Mouse (Mus musculus) embryonic facial prominence, embryonic 11.5 days (tissue): ENCODE measurements around the gene Ptk6. TPM values are rescaled to one million over a fixed set of nuclear protein-coding genes. Genes with fewer than 3 reads are reported as not detected.

Source experiments
- ATAC-seq: fragments of 200-750 bp; cut with Nextera tagmentation; replicated peaks from 2 replicates; pipeline ENCODE4 v1.8.0; 2017; ENCODE audit warnings: low read depth; ENCODE audit not compliant: insufficient number of reproducible peaks, low FRiP score, low TSS enrichment
- DNase-seq: peaks from one replicate; pipeline ENCODE4 v3.0.0-alpha.2; 2015; ENCODE audit warnings: low spot score
- H3K27ac ChIP-seq: fragments of 300-500 bp; sonication (generic); replicated peaks from 2 replicates; pipeline ENCODE4 v1.5.1; 2014; ENCODE audit warnings: mild to moderate bottlenecking, low read depth, low read length, control low read depth
- H3K27me3 ChIP-seq: fragments of 300-500 bp; sonication (generic); 2 replicates; pipeline ENCODE4 v1.6.1; 2014; ENCODE audit warnings: mild to moderate bottlenecking, low read length, moderate library complexity, mixed read lengths; ENCODE audit not compliant: control insufficient read depth, insufficient read depth
- H3K36me3 ChIP-seq: fragments of 300-500 bp; sonication (generic); replicated peaks from 2 replicates; pipeline ENCODE4 v1.6.1; 2014; ENCODE audit warnings: low read depth, mild to moderate bottlenecking, low read length, moderate library complexity, mixed read lengths; ENCODE audit not compliant: control insufficient read depth, insufficient read depth
- H3K4me1 ChIP-seq: fragments of 300-500 bp; sonication (generic); 2 replicates; pipeline ENCODE4 v1.6.1; 2014; ENCODE audit warnings: low read length, mixed read lengths; ENCODE audit not compliant: control insufficient read depth, insufficient read depth
- H3K4me2 ChIP-seq: fragments of 300-500 bp; sonication (generic); 2 replicates; pipeline ENCODE4 v1.6.1; 2014; ENCODE audit warnings: low read depth, mild to moderate bottlenecking, control low read depth, low read length, moderate library complexity
- H3K4me3 ChIP-seq: fragments of 300-500 bp; sonication (generic); 2 replicates; pipeline ENCODE4 v1.5.1; 2014; ENCODE audit warnings: low read depth, low read length, control low read depth
- H3K9ac ChIP-seq: fragments of 300-500 bp; sonication (generic); replicated peaks from 2 replicates; pipeline ENCODE4 v1.6.1; 2014; ENCODE audit warnings: mild to moderate bottlenecking, control low read depth, low read length
- H3K9me3 ChIP-seq: fragments of 300-500 bp; sonication (generic); replicated peaks from 2 replicates; pipeline ENCODE4 v1.6.1; 2016; ENCODE audit warnings: mild to moderate bottlenecking, low read length, inconsistent platforms, mixed read lengths; ENCODE audit not compliant: control insufficient read depth
- WGBS: fragments of 180-500 bp; shearing (Covaris S2); extraction: QIAGEN DNeasy Blood & Tissue Kit; methylation state at CpG from one replicate; pipeline ENCODE4 v1.1.7; 2014; 5-methylcytosine and 5-hydroxymethylcytosine counted together
- polyA plus RNA-seq: library from polyadenylated mRNA; unstranded; fragments of >200 nt; fragmentation: Nextera tagmentation; extraction: Ambion mirVana; gene quantifications from 2 replicates; pipeline ENCODE4 v1.2.1, GENCODE M21; 2014

Gene Ptk6
- polyA plus RNA-seq, 1 experiment from 2014 or later: not detected

DNA sequence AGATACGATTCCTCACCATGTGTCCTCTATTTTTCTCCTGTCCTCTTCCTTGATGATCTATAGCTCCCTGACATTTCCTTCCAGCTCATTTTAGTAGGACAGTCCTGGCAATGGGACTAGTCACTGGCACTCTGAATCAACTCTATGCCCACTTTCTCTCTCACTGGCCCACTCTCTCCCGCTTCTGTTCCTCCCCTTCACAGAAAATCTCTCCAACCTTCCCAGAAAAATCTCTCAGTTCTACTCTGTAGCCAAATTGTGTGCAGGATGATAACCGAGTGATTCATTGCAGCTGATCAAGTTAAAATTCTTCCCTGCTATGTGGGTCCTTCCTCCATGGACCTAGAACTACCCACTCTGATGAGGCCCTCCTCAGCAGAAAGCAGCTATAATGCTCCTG is 27.9 kb downstream of the Ptk6 start:
- Histone ChIP-seq H3K9me3 (no peaks in the 10 kb centered on the region), H3K4me3 (no peak overlapping the region), H3K27ac (no peak overlapping the region), H3K9ac (no peak overlapping the region), H3K4me2 (no peak overlapping the region), H3K27me3 (no peaks in the 10 kb centered on the region), H3K36me3 (no peaks in the 10 kb centered on the region), H3K4me1 (no peaks in the 10 kb centered on the region)
- 90% methylated on average over 3 of the region's 3 CpGs for WGBS
- DNase-seq (no peak), ATAC-seq (no peak)

DNA sequence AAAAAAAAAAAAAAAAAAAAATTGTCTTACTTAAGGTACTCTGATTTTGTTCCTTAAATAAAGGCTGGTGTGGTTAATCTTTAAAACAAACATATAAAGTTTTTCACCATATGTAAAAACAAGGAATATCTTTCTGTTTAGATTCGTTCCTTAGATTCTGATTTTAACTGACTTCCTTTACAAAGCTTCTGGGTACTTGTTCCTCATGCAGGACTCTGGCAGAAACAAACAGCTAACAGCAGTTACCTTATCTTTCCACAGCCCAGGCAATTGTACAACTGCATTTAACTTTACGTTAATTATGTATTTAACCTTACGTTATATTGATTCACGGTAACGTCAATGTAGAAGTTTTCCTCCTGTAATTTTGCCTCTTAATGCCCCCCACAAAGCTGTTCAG is 36.1 kb downstream of the Ptk6 start:
- Histone ChIP-seq H3K9ac (no peak overlapping the region), H3K4me2 (no peak overlapping the region), H3K36me3 (no peaks in the 10 kb centered on the region), H3K27ac (no peak overlapping the region), H3K27me3 (no peaks in the 10 kb centered on the region), H3K9me3 (no peaks in the 10 kb centered on the region), H3K4me3 (no peak overlapping the region), H3K4me1 (no peaks in the 10 kb centered on the region)
- ATAC-seq (no peak), DNase-seq (no peak)
- WGBS: 76% methylated on average over 5 of the region's 5 CpGs

DNA sequence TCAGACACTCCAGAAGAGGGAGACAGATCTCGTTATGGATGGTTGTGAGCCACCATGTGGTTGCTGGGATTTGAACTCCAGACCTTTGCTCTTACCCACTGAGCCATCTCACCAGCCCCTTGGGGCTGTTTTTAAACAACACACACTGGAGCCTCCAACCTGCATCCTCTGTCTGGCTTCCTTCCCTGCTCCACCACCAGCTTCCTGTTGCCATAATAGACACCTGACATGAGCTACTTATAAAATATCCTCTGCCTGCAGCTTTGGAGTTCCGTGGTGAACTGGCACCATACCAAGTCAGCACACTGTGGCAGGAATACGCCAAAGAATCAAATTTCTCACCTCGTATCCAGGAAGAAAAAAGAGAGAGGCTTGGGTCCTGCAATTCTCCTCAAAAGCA is 41.8 kb downstream of the Ptk6 start:
- H3K27me3 ChIP-seq: peaks cover 25% of the 10 kb centered on the region
- no peak overlapping the region for H3K9ac ChIP-seq
- H3K9me3 ChIP-seq: no peaks in the 10 kb centered on the region
- no peak overlapping the region for H3K27ac ChIP-seq
- WGBS: 72% methylated on average over 4 of the region's 4 CpGs
- peaks cover 2% of the 10 kb centered on the region; the same call in 1 of the 2 replicates for H3K4me1 ChIP-seq
- no peaks in the 10 kb centered on the region for H3K36me3 ChIP-seq
- DNase-seq (no peak), ATAC-seq (no peak)
- no peak overlapping the region for H3K4me2 ChIP-seq
- H3K4me3 ChIP-seq: no peak overlapping the region

DNA sequence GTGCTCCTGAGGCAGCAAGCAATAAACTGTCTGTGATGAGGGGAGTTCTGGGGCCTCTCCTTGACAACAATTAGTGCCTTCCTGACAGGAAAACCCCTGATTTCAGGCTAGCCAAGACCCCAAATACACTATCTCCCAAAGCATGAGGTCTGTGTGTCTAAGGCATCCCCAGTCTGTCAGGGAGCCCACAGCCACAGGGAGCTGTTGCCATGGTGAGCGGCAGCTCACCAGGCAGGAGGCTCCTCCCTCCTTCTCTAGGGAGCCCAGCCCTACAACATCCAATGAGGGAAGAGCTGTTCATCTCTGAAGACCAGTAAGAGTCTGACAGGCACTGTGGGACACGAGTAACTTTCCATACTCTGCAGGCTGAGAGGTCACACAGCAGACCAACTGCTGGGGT is 42.8 kb downstream of the Ptk6 start:
- Histone ChIP-seq H3K4me1 (peaks cover 2% of the 10 kb centered on the region; the same call in 1 of the 2 replicates), H3K9ac (no peak overlapping the region), H3K4me3 (no peak overlapping the region), H3K4me2 (no peak overlapping the region), H3K36me3 (no peaks in the 10 kb centered on the region), H3K9me3 (no peaks in the 10 kb centered on the region), H3K27me3 (peaks cover 36% of the 10 kb centered on the region), H3K27ac (no peak overlapping the region)
- peak; percentile 82 for ATAC-seq
- DNase-seq: peak; percentile 35
- WGBS: 0% methylated on average over 2 of the region's 2 CpGs

DNA sequence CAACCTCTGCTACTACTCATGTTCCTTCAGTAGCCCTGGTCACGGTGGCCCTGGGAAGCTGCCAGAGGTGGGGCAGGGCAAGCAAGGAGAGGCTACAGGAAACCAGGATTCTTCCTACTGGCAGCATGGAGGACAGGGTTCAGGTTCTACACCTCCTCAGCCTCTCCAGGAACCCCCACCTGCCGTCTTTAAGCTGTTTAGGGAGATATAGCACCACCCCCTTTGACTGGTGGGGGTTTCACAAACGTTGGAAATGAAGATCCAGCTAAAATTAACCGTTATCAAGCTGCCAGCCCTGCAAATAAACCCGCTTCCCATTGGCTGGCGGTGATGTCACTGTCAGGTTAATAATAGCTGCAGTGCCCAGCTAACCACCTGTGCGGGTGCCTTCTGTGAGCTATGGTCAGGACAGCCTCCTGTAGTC is 43.5 kb downstream of the Ptk6 start:
- 54% methylated on average over 7 of the region's 7 CpGs for WGBS
- no peak overlapping the region for H3K27ac ChIP-seq

DNA sequence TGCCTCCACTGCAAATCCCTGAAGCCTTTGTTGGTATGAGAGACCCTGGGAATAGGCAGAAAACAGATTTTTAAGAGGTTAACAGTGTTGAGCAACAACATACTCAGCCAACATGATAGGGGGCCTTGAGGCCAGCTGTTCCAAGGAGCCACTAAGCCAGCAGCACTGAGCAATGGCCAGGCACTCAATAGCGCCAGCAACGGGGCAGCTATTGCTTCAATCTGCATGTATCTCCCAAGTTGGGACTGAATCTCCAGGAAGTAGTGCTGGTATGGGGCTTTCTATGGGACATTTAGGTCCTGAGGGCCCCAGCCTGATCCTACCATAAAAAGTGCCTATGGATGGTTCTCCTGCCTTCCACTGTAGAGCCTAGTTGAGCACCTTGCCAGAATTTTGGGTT is 44.1 kb downstream of the Ptk6 start:
- H3K4me3 ChIP-seq: no peak overlapping the region
- DNase-seq (no peak), ATAC-seq (no peak)
- H3K27me3 ChIP-seq: peaks cover 36% of the 10 kb centered on the region
- H3K9me3 ChIP-seq: no peaks in the 10 kb centered on the region
- no peak overlapping the region for H3K9ac ChIP-seq
- H3K4me1 ChIP-seq: peaks cover 2% of the 10 kb centered on the region; the same call in 1 of the 2 replicates
- H3K27ac ChIP-seq: no peak overlapping the region
- H3K36me3 ChIP-seq: no peaks in the 10 kb centered on the region
- no peak overlapping the region for H3K4me2 ChIP-seq
- 74% methylated on average over 2 of the region's 2 CpGs for WGBS

More for the DNA sequence above, 43.5 kb downstream of the Ptk6 start:
- ATAC-seq (no peak), DNase-seq (no peak)
- Histone ChIP-seq H3K4me1 (peaks cover 2% of the 10 kb centered on the region; the same call in 1 of the 2 replicates), H3K9me3 (no peaks in the 10 kb centered on the region), H3K4me2 (no peak overlapping the region), H3K4me3 (no peak overlapping the region), H3K9ac (no peak overlapping the region), H3K36me3 (no peaks in the 10 kb centered on the region), H3K27me3 (peaks cover 36% of the 10 kb centered on the region)

DNA sequence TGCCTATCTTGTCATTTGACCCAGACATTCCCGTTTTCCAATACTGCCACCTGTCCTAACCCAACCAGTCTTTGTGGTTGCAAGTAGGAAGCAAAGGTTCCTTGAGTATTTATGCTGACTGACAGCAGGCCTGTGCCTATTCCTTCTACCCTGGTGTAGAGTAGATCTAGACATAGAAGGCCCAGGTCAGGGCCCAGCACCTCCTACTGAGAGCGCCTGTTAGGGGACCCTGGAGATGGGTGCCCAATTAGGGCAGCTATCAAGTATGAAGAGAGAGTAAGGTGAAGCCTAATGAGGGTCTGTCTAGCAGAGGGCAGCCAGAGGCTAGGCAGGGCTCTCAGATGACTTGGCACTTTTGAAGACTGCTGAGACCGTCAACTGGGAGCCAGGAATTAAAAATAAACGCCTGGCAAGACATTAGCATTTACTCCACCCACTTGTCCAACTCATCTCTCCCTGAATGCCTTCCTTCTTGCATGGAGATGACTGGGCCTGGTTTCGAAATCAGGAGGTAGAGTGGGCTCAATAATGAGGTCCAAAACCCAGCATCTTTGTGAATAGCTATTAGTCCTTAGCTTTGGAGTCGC is 44.8 kb downstream of the Ptk6 start:
- WGBS: 76% methylated on average over 6 of the region's 6 CpGs
- no peaks in the 10 kb centered on the region for H3K9me3 ChIP-seq
- ATAC-seq (no peak), DNase-seq (no peak)
- peaks cover 2% of the 10 kb centered on the region; the same call in 1 of the 2 replicates for H3K4me1 ChIP-seq
- H3K4me3 ChIP-seq: no peak overlapping the region
- H3K4me2 ChIP-seq: no peak overlapping the region
- peaks cover 36% of the 10 kb centered on the region for H3K27me3 ChIP-seq
- no peak overlapping the region for H3K27ac ChIP-seq
- H3K36me3 ChIP-seq: no peaks in the 10 kb centered on the region
- H3K9ac ChIP-seq: no peak overlapping the region

DNA sequence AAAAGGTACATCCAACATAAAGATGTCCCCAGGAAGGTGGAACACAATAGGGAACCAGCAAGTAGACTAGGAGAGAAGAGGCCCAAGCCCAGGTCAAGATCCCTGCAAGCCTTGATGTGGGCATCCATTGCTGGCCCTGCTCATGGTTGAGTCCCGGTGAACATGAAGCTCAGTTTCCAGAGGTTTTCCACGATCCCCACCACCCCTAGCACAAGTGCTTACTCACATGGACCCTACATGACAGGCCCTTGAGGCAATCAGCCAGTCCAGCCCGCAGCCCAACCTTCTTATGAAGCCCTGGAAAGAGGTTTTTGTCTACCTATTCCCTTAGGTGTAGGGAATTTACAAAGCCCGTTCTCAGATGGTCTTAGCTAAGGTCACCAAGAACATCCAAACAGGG is 45.4 kb downstream of the Ptk6 start:
- DNase-seq (no peak), ATAC-seq (no peak)
- no peak overlapping the region for H3K4me2 ChIP-seq
- 78% methylated on average over 4 of the region's 4 CpGs for WGBS
- H3K4me3 ChIP-seq: no peak overlapping the region; the same call in 1 of the 2 replicates
- H3K27me3 ChIP-seq: peaks cover 36% of the 10 kb centered on the region
- no peak overlapping the region for H3K27ac ChIP-seq
- no peaks in the 10 kb centered on the region for H3K36me3 ChIP-seq
- peaks cover 2% of the 10 kb centered on the region; the same call in 1 of the 2 replicates for H3K4me1 ChIP-seq
- H3K9me3 ChIP-seq: no peaks in the 10 kb centered on the region
- peak overlapping the region; percentile 48; the same call in 1 of the 2 replicates for H3K9ac ChIP-seq
